Mouse (Mus musculus) C2C12 (cell line): ENCODE data around the gene Pipox.

ENCODE experiments used
- CTCF ChIP-seq: IDR thresholded peaks from one replicate; pipeline ENCODE4 v1.5.1; 2011; ENCODE audit not compliant: control insufficient read depth, insufficient read depth, insufficient read length
- MAX ChIP-seq: IDR thresholded peaks from one replicate; pipeline ENCODE4 v1.6.1; 2011; ENCODE audit warnings: mild to moderate bottlenecking, control low read depth
- MYOG ChIP-seq: IDR thresholded peaks from one replicate; pipeline ENCODE4 v1.6.1; 2011; ENCODE audit not compliant: control insufficient read depth, insufficient read length; ENCODE audit errors: extremely low read depth
- USF1 ChIP-seq: IDR thresholded peaks from one replicate; pipeline ENCODE4 v1.6.1; 2011; ENCODE audit warnings: low read depth, mild to moderate bottlenecking, control low read depth, moderate library complexity

GRCm38 (mm10) chr11:77867419-77868083 is 26.3 kb downstream of the Pipox start:
- TF ChIP-seq MAX (no peak), CTCF (no peak), MYOG (no peak), USF1 (no peak)
